Mouse (Mus musculus): Measurements from ENCODE around the gene Vmn1r198.

- TF ChIP-seq CTCF (IDR thresholded peaks at IDR 0.05; ENCODE audit: extremely low read depth, insufficient read depth, low read length) (no peak), POLR2A (IDR thresholded peaks at IDR 0.05; ENCODE audit: extremely low read depth, insufficient read depth, low read length) (no peak)
Observed at GRCm38 (mm10) chr13:22324289-22324688, 25.9 kb upstream of the Vmn1r198 start, which contains the start of gene Vmn1r197.
